Mouse (Mus musculus) kidney, embryonic 15.5 days (tissue): Measurements from ENCODE around the gene Habp4. TPM values are rescaled to one million over a fixed set of nuclear protein-coding genes. Genes with fewer than 3 reads are reported as not detected.

Experiments
- ATAC-seq: fragments of 200-750 bp; cut with Nextera tagmentation; replicated peaks from 2 replicates; pipeline ENCODE4 v1.8.0; 2017; ENCODE audit warnings: moderate TSS enrichment; ENCODE audit not compliant: low FRiP score
- H3K27ac ChIP-seq: fragments of 300-500 bp; sonication (generic); 2 replicates; pipeline ENCODE4 v1.5.1; 2015; ENCODE audit warnings: mild to moderate bottlenecking, inconsistent platforms
- H3K27me3 ChIP-seq: fragments of 300-500 bp; sonication (generic); 2 replicates; pipeline ENCODE4 v1.6.1; 2015; ENCODE audit warnings: inconsistent platforms
- H3K36me3 ChIP-seq: fragments of 300-500 bp; sonication (generic); 2 replicates; pipeline ENCODE4 v1.6.1; 2015; ENCODE audit warnings: inconsistent platforms
- H3K4me1 ChIP-seq: fragments of 300-500 bp; sonication (generic); 2 replicates; pipeline ENCODE4 v1.6.1; 2015; ENCODE audit warnings: inconsistent platforms
- H3K4me2 ChIP-seq: fragments of 300-500 bp; sonication (generic); 2 replicates; pipeline ENCODE4 v1.6.1; 2015; ENCODE audit warnings: moderate library complexity, mild to moderate bottlenecking, inconsistent platforms
- H3K4me3 ChIP-seq: fragments of 300-500 bp; sonication (generic); replicated peaks from 2 replicates; pipeline ENCODE4 v1.5.1; 2015; ENCODE audit warnings: mild to moderate bottlenecking, inconsistent platforms
- H3K9ac ChIP-seq: fragments of 300-500 bp; sonication (generic); 2 replicates; pipeline ENCODE4 v1.6.1; 2015; ENCODE audit warnings: mild to moderate bottlenecking, inconsistent platforms
- H3K9me3 ChIP-seq: fragments of 300-500 bp; sonication (generic); replicated peaks from 2 replicates; pipeline ENCODE4 v1.6.1; 2016; ENCODE audit warnings: inconsistent platforms
- WGBS: fragments of 180-500 bp; shearing (Covaris S2); methylation state at CpG from one replicate; pipeline ENCODE4 v1.1.7; 2015; ENCODE audit warnings: mixed read lengths; 5-methylcytosine and 5-hydroxymethylcytosine counted together
- polyA plus RNA-seq: library from polyadenylated mRNA; unstranded; fragments of >200 nt; fragmentation: Nextera tagmentation; extraction: Ambion mirVana; gene quantifications from 2 replicates; pipeline ENCODE4 v1.2.1, GENCODE M21; 2015

Habp4 gene
- 26.1 and 27.1 TPM in 2 replicates for polyA plus RNA-seq

GRCm38 (mm10) chr13:64161548-64161915, at the start of gene Habp4:
TSS of gene Habp4 (plus strand) at chr13:64161824.
- WGBS: under 1% methylated on average over 31 of the region's 31 CpGs

DNA sequence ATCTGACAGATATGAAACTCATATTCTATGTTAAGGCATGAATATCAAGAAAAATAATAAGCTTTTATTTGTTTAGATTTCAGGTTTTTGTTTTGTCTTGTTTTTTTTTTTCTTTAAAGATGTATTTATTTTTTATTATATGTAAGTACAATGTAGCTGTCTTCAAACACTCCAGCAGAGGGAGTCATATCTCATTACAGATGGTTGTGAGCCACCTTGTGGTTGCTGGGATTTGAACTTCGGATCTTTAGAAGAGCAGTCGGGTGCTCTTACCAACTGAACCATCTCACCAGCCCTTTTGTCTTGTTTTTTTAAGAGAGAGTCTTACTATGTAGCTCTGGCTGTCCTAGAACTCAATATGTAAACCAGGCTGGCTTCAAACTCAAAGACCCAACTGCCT, 44.2 kb upstream of the Habp4 start:
- H3K4me1 ChIP-seq: no peaks in the 10 kb centered on the region
- no peak overlapping the region for H3K4me2 ChIP-seq
- H3K9ac ChIP-seq: no peak overlapping the region
- no peak for ATAC-seq
- no peaks in the 10 kb centered on the region for H3K36me3 ChIP-seq
- H3K27ac ChIP-seq: no peak overlapping the region
- no peaks in the 10 kb centered on the region for H3K27me3 ChIP-seq
- 60% methylated on average over 2 of the region's 2 CpGs for WGBS
- H3K9me3 ChIP-seq: no peaks in the 10 kb centered on the region
- H3K4me3 ChIP-seq: no peak overlapping the region

More at GRCm38 (mm10) chr13:64161548-64161915, at the start of gene Habp4:
- peak; percentile 99 for ATAC-seq
- Histone ChIP-seq H3K9me3 (peaks cover 3% of the 10 kb centered on the region; the same call in 1 of the 2 replicates), H3K36me3 (peaks cover 13% of the 10 kb centered on the region; the same call in 1 of the 2 replicates), H3K4me3 (peak within 1 kb of the TSS; percentile 71), H3K4me2 (peak within 1 kb of the TSS; percentile 95), H3K4me1 (peaks cover 17% of the 10 kb centered on the region), H3K27me3 (peaks cover 20% of the 10 kb centered on the region; the same call in 1 of the 2 replicates), H3K9ac (peak within 1 kb of the TSS; percentile 71), H3K27ac (peak within 1 kb of the TSS; percentile 88)

GRCm38 (mm10) chr13:64120760-64121159, 40.9 kb upstream of the Habp4 start:
- H3K4me1 ChIP-seq: no peaks in the 10 kb centered on the region
- no peaks in the 10 kb centered on the region for H3K27me3 ChIP-seq
- no peak overlapping the region for H3K4me3 ChIP-seq
- WGBS: 74% methylated on average over 4 of the region's 4 CpGs
- H3K9ac ChIP-seq: no peak overlapping the region
- H3K36me3 ChIP-seq: no peaks in the 10 kb centered on the region
- no peaks in the 10 kb centered on the region for H3K9me3 ChIP-seq
- ATAC-seq: no peak
- no peak overlapping the region for H3K4me2 ChIP-seq
- H3K27ac ChIP-seq: no peak overlapping the region

- Histone ChIP-seq H3K27ac (no peak overlapping the region), H3K36me3 (no peaks in the 10 kb centered on the region), H3K4me2 (no peak overlapping the region), H3K27me3 (no peaks in the 10 kb centered on the region), H3K9ac (no peak overlapping the region), H3K9me3 (no peaks in the 10 kb centered on the region), H3K4me3 (no peak overlapping the region), H3K4me1 (0 out of 2 replicates have a peak, but pooled peaks cover 2% of the 10 kb centered on the region)
- WGBS: 41% methylated on average over 6 of the region's 6 CpGs
- ATAC-seq: no peak
These were observed 38.0 kb upstream of the Habp4 start for GRCm38 (mm10) chr13:64123491-64124188.

GRCm38 (mm10) chr13:64124886-64125285, 36.7 kb upstream of the Habp4 start:
- Histone ChIP-seq H3K9me3 (no peaks in the 10 kb centered on the region), H3K4me3 (no peak overlapping the region), H3K36me3 (no peaks in the 10 kb centered on the region), H3K27ac (no peak overlapping the region), H3K4me2 (no peak overlapping the region), H3K27me3 (no peaks in the 10 kb centered on the region), H3K9ac (no peak overlapping the region), H3K4me1 (peaks cover 10% of the 10 kb centered on the region)
- 93% methylated on average over 6 of the region's 6 CpGs for WGBS
- ATAC-seq: no peak

GRCm38 (mm10) chr13:64126316-64126715, 35.3 kb upstream of the Habp4 start:
- H3K27me3 ChIP-seq: no peaks in the 10 kb centered on the region
- no peak overlapping the region for H3K4me2 ChIP-seq
- WGBS: 36% methylated on average over 4 of the region's 4 CpGs
- H3K4me1 ChIP-seq: peaks cover 13% of the 10 kb centered on the region
- no peak for ATAC-seq
- H3K36me3 ChIP-seq: no peaks in the 10 kb centered on the region
- H3K4me3 ChIP-seq: no peak overlapping the region
- 0 out of 2 replicates have a peak overlapping the region, but pooled peaks have one; percentile 11 for H3K27ac ChIP-seq
- H3K9me3 ChIP-seq: no peaks in the 10 kb centered on the region
- no peak overlapping the region for H3K9ac ChIP-seq

GRCm38 (mm10) chr13:64128858-64129615, 32.6 kb upstream of the Habp4 start, which contains the start of gene Slc35d2:
TSS of gene Slc35d2 (minus strand) at chr13:64129368.
- Histone ChIP-seq H3K4me1 (peaks cover 13% of the 10 kb centered on the region), H3K9me3 (no peaks in the 10 kb centered on the region), H3K27ac (peak within 1 kb of the TSS; percentile 81), H3K9ac (peak within 1 kb of the TSS; percentile 69), H3K27me3 (no peaks in the 10 kb centered on the region), H3K4me3 (peak within 1 kb of the TSS; percentile 66), H3K36me3 (peaks cover 12% of the 10 kb centered on the region), H3K4me2 (peak within 1 kb of the TSS; percentile 87)
- WGBS: 7% methylated on average over 44 of the region's 44 CpGs
- peak; percentile 90 for ATAC-seq

DNA sequence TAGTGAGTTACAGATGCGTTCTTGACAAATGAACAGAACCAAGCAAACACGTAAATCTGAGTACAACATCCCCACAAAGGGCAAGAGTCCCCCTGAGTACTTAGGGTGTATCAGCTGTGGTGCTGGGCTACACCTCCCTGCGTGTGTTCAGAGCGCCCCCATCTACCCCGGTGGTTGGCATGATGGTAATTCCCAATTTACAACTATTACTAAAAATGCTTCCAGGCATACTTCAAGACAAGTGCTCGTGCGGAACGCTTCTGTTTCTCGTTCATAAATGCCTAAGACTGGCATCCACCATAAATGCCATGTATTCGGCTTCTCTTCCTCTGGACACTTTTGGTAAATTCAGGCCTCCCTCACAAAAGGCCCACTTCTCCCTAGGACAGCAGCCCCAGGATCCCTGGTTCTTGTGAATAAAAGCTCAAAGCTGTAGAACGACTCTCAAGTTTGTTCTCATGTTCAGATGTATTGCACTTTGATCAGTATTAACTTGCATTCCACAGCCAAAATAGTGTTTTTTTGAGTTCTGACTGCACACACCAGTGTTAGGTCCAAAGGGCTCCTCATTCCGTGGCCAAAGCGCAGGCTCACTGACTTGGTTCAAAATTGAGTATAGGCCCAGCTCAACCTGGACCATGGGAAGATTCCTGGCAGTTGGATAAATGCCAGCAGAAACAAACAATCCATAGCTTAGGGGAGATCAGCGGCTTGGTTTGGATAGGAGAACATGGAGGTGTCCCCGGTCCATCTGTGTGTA, 31.8 kb upstream of the Habp4 start:
- Histone ChIP-seq H3K9ac (peak overlapping the region; percentile 69), H3K27ac (peak overlapping the region; percentile 81), H3K4me1 (peaks cover 13% of the 10 kb centered on the region), H3K4me2 (peak overlapping the region; percentile 87), H3K36me3 (peaks cover 20% of the 10 kb centered on the region), H3K9me3 (no peaks in the 10 kb centered on the region), H3K4me3 (peak overlapping the region; percentile 66), H3K27me3 (no peaks in the 10 kb centered on the region)
- WGBS: 38% methylated on average over 15 of the region's 15 CpGs
- peak; percentile 82 for ATAC-seq

- Histone ChIP-seq H3K27ac (no peak overlapping the region), H3K9ac (no peak overlapping the region), H3K4me2 (no peak overlapping the region), H3K36me3 (no peaks in the 10 kb centered on the region), H3K27me3 (no peaks in the 10 kb centered on the region), H3K9me3 (no peaks in the 10 kb centered on the region), H3K4me3 (no peak overlapping the region), H3K4me1 (peaks cover 28% of the 10 kb centered on the region)
- WGBS: 65% methylated on average over 5 of the region's 5 CpGs
- no peak for ATAC-seq
These were observed 11.5 kb upstream of the Habp4 start for GRCm38 (mm10) chr13:64150121-64150520.

GRCm38 (mm10) chr13:64152241-64152669, 9.4 kb upstream of the Habp4 start:
- ATAC-seq: peak; percentile 16
- H3K4me3 ChIP-seq: peak overlapping the region; percentile 96
- peak overlapping the region; percentile 96 for H3K27ac ChIP-seq
- no peaks in the 10 kb centered on the region for H3K36me3 ChIP-seq
- under 1% methylated on average over 42 of the region's 42 CpGs for WGBS
- no peaks in the 10 kb centered on the region for H3K9me3 ChIP-seq
- peaks cover 34% of the 10 kb centered on the region for H3K4me1 ChIP-seq
- H3K9ac ChIP-seq: peak overlapping the region; percentile 84
- H3K4me2 ChIP-seq: peak overlapping the region; percentile 95
- no peaks in the 10 kb centered on the region for H3K27me3 ChIP-seq

GRCm38 (mm10) chr13:64152671-64153082, 8.9 kb upstream of the Habp4 start:
- Histone ChIP-seq H3K9me3 (no peaks in the 10 kb centered on the region), H3K4me3 (peak overlapping the region; percentile 96), H3K9ac (peak overlapping the region; percentile 84), H3K27ac (peak overlapping the region; percentile 96), H3K4me1 (peaks cover 34% of the 10 kb centered on the region), H3K27me3 (no peaks in the 10 kb centered on the region), H3K4me2 (peak overlapping the region; percentile 95), H3K36me3 (no peaks in the 10 kb centered on the region)
- under 1% methylated on average over 47 of the region's 61 CpGs for WGBS
- peak; percentile 16 for ATAC-seq
